Mouse (Mus musculus): ENCODE data around the gene Cabp1.

DNA sequence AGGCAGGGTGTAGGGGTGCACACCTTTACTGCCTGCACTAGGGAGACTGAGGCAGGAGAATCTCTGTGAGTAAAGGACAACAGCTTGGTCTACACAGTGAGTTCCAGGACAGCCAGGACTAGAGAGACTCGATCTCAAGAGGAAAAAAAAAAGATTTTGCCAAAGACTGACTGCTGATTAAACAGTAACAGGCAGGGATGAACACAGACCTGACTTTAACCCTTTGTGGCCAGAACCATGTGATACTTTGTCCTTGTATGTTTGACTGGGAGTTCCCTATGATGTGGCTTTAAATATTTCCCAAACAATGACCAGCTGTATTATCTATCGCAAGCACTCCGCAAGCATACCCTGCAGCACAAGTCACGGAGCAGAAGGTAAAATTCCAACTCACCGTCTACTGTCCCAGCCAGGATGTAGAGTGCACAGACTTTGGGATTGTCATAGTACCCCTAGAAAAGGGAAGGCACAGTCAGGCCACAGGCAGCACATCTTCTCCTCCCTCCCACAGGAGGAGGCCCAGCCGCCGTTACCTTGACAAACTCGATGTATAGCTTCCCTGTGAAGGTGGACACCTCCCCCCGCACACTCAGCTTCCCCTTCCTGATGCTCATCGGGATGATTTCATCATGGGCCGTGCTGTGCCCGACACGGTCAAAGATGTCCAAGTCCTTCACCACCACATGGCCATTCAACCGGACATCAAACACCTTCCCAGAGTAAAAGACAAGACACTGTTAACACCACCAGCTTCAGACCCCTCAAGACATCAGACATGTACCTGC is 44.3 kb downstream of the Cabp1 start:
- TF ChIP-seq CTCF (IDR thresholded peaks at IDR 0.05; ENCODE audit: extremely low read depth, insufficient read depth, insufficient read length, insufficient replicate concordance) (no peak), POLR2A (IDR thresholded peaks at IDR 0.05; ENCODE audit: low read depth, low read length) (no peak)

Data from spleen, adult 2 months (tissue).